Mouse (Mus musculus) heart, adult 10 weeks (tissue): ENCODE measurements around the gene Gm29110. TPM values are rescaled to one million over a fixed set of nuclear protein-coding genes. Genes with fewer than 3 reads are reported as not detected.

Experiments
- polyA plus RNA-seq: library from polyadenylated mRNA; stranded (reverse); fragments of 350-450 nt; fragmentation: Illumina TruSeq; extraction: RNeasy Lipid Tissue Mini Kit (QIAGEN cat#74804); gene quantifications from one replicate; pipeline ENCODE4 v1.2.3, GENCODE M21; 2014; ENCODE audit warnings: low read depth, low replicate concordance

The Gm29110 gene
- not detected for polyA plus RNA-seq

DNA sequence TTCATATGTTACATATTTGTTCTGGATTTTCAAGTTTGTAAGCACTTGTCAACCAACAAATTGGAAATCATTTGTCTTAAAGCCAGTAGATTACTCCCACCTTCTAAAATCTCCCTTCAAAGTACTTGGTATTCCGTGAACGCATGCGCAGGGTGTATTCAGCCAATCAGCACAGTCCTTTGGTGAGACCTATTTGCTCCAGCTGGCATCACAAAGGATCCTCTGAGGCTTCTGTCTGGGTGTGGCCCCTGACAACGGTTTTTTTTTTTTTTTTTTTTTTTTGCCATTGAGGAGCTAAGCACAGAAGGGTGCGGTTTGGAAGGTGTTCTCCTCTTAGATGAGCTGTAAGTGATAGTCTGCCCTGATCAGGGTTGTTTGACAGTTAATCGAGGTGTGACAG is at the start of gene Gm29110:
Gene Gm29110 (plus strand): TSS at position 301 of the 400 bp plus-strand sequence.

Other genes starting within 250 kb of the Gm29110 start
- gene Gm21913, start 153.4 kb downstream of the Gm29110 start, polyA plus RNA-seq: not detected